ENCODE assay signal across 17 mouse cellular contexts in the genomic region with DNA sequence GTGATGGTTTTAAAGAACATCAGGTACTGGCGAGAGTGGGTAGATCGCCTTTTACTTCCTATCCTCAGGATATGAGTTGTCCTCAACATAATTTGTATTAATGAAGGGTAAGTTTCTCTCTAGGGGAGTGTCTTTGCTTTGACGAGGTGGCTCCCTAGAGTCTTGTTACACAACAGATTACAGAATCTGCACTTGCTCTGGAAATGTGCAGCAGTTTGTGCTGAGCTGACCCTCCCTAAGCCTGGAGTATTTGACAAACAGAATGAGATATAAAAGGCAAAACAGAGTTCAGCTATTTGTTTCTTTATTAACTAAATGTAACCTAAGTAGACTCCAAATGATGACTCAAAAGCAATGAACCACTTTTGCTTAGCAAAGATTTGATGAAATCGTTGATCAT.
DNase-seq lines count a peak whose midpoint lies in the region; ATAC-seq and TF ChIP-seq lines count a peak whose summit lies in the region.
"Had no signal": no experiment of that assay in that cellular context is flagged by ENCODE, and none has a peak within 500 bp of the region (broad histone marks: within the 10 kb centered on the region; RNA-seq: fewer than 3 reads in every experiment).

No protein-coding gene starts in this region.

- no peak overlapping the region for H3K9ac ChIP-seq in kidney, embryonic 15.5 days
- no peak overlapping the region for H3K9ac ChIP-seq in liver, postnatal 0 days (replicated peaks)
- H3K9ac ChIP-seq: embryonic facial prominence, embryonic 15.5 days; liver, embryonic 14.5 days; neural tube, embryonic 15.5 days had no signal

- peak overlapping the region; percentile 86; the same call in 1 of the 2 replicates for H3K27ac ChIP-seq in kidney, embryonic 15.5 days
- H3K27ac ChIP-seq in liver, postnatal 0 days (ENCODE audit: low read depth): peak overlapping the region; percentile 81
- H3K27ac ChIP-seq: embryonic facial prominence, embryonic 15.5 days; hindbrain, embryonic 10.5 days; midbrain, embryonic 10.5 days; neural tube, embryonic 15.5 days had no signal

- H3K4me1 ChIP-seq in kidney, embryonic 15.5 days: peaks cover 8% of the 10 kb centered on the region; the same call in 1 of the 2 replicates
- H3K4me1 ChIP-seq in liver, postnatal 0 days (ENCODE audit: insufficient read depth): peaks cover 16% of the 10 kb centered on the region; the same call in 1 of the 2 replicates
- H3K4me1 ChIP-seq: embryonic facial prominence, embryonic 15.5 days; hindbrain, embryonic 10.5 days; midbrain, embryonic 10.5 days; neural tube, embryonic 15.5 days had no signal

- 58% methylated on average over 4 of the region's 4 CpGs for WGBS in kidney, embryonic 15.5 days
- WGBS in liver, postnatal 0 days (ENCODE audit: insufficient replicate concordance): 49% methylated on average over 4 of the region's 4 CpGs

- no peak for ATAC-seq in kidney, embryonic 15.5 days (replicated peaks; ENCODE audit: low FRiP score)
- no peak for ATAC-seq in liver, postnatal 0 days

- no peaks in the 10 kb centered on the region for H3K36me3 ChIP-seq in kidney, embryonic 15.5 days
- no peaks in the 10 kb centered on the region for H3K36me3 ChIP-seq in liver, postnatal 0 days (replicated peaks; ENCODE audit: insufficient read depth, low read length)
- H3K36me3 ChIP-seq: embryonic facial prominence, embryonic 15.5 days; hindbrain, embryonic 10.5 days; midbrain, embryonic 10.5 days; neural tube, embryonic 15.5 days had no signal

- TF ChIP-seq CTCF in liver, postnatal 0 days (IDR thresholded peaks at IDR 0.05; ENCODE audit: low read depth): no peak

- TF ChIP-seq EP300 in liver, postnatal 0 days (IDR thresholded peaks at IDR 0.05; ENCODE audit: low read depth): no peak

- H3K4me2 ChIP-seq in kidney, embryonic 15.5 days: no peak overlapping the region
- H3K4me2 ChIP-seq in liver, postnatal 0 days (ENCODE audit: low read depth, low read length): peak overlapping the region; percentile 60; the same call in 1 of the 2 replicates
- H3K4me2 ChIP-seq: embryonic facial prominence, embryonic 15.5 days; heart, embryonic 11.5 days; neural tube, embryonic 15.5 days had no signal

- peak; percentile 46 for DNase-seq in gastrocnemius, adult 18-20 months (ENCODE audit: low spot score)
- no peak for DNase-seq in gastrocnemius, postnatal 10 days
- DNase-seq in kidney, adult 11 months: no peak
- peak; percentile 8 for DNase-seq in adipocyte (ENCODE audit: low spot score)
- DNase-seq in liver, postnatal 0 days: no peak
- DNase-seq in frontal cortex, postnatal 25 days (ENCODE audit: low spot score in 2 of 2): no peak
- DNase-seq in urinary bladder, postnatal 14 days (ENCODE audit: low spot score): no peak
- DNase-seq: cerebellum, adult 8-10 months; retina, postnatal 1 day; thymus, postnatal 36 days had no signal

- H3K9me3 ChIP-seq in kidney, embryonic 15.5 days (replicated peaks): no peaks in the 10 kb centered on the region
- H3K9me3 ChIP-seq in liver, postnatal 0 days (ENCODE audit: low read length): no peaks in the 10 kb centered on the region
- H3K9me3 ChIP-seq: embryonic facial prominence, embryonic 15.5 days; hindbrain, embryonic 10.5 days; midbrain, embryonic 10.5 days; neural tube, embryonic 15.5 days had no signal

- no peaks in the 10 kb centered on the region for H3K27me3 ChIP-seq in kidney, embryonic 15.5 days
- no peaks in the 10 kb centered on the region for H3K27me3 ChIP-seq in liver, postnatal 0 days (ENCODE audit: insufficient read depth, low read length)
- H3K27me3 ChIP-seq: embryonic facial prominence, embryonic 15.5 days; neural tube, embryonic 15.5 days had no signal

- no peak overlapping the region for H3K4me3 ChIP-seq in kidney, embryonic 15.5 days (replicated peaks)
- no peak overlapping the region for H3K4me3 ChIP-seq in liver, postnatal 0 days (ENCODE audit: low read depth, low read length)
- H3K4me3 ChIP-seq: embryonic facial prominence, embryonic 15.5 days; hindbrain, embryonic 10.5 days; midbrain, embryonic 10.5 days; neural tube, embryonic 15.5 days had no signal

Comparison
In these comparisons a context has a peak if more than half of its experiments do, and no peak if none do; other contexts are left out.
1. DNase-seq: peak in gastrocnemius, adult 18-20 months (single experiment) and adipocyte (single experiment); none in gastrocnemius, postnatal 10 days (single experiment), kidney, adult 11 months (single experiment), liver, postnatal 0 days (single experiment), frontal cortex, postnatal 25 days (0 of 2) and urinary bladder, postnatal 14 days (single experiment).